Mouse (Mus musculus): Measurements from ENCODE around the gene Parp11. TPM values are rescaled to one million over a fixed set of nuclear protein-coding genes. Genes with fewer than 3 reads are reported as not detected.

Parp11 gene
- total RNA-seq, 2 experiments from 2014 or later: 11.0 to 25.2 TPM

DNA sequence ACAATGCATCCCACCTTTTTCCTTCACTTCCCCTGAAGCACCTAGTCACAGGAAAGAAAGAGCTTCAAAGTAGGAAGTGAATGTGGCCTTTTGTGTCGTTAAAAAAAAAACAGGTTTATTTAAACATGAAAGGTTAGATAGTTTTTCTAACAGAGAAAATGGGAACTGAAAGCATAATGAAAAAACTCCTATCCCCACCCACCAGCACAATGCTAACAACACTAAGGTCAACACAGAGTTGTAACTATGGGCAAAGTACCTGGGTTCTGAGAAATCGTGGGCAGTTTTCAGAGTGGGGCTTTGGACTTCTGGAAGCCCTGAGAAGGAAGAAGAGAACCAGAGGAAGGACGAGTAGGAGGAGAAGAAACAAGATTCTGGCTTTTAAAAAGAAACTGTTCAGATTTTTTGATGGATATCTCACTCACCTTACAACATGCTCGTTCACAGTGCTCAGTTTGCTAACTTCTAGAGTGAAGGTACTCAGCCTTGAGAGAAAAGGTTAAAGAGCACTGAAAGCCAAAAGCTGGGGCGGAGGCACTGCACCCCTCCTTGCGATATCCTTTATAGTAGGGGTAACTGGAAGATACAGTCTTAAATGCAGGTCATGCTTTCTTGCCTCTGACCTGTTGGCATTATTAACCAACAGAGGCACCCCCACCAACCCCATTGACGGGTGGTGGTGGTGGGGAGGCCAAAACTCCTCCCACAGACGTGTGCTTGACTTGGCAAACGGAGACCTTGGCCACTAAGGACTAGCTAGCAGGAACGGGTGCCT, 1.2 kb downstream of the Parp11 start:
- peak; percentile 62 for ATAC-seq (ENCODE audit: poor library complexity, severe bottlenecking)

DNA sequence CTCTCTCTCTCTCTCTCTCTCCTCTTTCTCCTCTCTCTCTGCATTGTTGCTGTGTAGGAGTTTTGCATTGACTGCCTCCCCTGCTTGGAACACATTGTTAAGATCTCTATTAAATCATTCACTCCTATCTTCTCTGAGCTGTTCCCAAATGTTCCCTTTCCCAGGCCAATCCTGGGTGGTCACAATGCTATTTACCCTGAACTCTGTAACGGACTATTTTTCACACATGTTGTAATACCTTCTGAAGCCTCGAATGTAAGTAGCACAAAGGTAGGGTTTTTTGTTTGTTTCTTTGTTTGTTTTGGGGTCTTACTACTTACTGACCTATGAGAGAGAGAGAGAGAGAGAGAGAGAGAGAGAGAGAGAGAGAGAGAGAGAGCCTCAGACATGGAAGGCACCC, 2.2 kb downstream of the Parp11 start:
- no peak for ATAC-seq (ENCODE audit: poor library complexity, severe bottlenecking)

DNA sequence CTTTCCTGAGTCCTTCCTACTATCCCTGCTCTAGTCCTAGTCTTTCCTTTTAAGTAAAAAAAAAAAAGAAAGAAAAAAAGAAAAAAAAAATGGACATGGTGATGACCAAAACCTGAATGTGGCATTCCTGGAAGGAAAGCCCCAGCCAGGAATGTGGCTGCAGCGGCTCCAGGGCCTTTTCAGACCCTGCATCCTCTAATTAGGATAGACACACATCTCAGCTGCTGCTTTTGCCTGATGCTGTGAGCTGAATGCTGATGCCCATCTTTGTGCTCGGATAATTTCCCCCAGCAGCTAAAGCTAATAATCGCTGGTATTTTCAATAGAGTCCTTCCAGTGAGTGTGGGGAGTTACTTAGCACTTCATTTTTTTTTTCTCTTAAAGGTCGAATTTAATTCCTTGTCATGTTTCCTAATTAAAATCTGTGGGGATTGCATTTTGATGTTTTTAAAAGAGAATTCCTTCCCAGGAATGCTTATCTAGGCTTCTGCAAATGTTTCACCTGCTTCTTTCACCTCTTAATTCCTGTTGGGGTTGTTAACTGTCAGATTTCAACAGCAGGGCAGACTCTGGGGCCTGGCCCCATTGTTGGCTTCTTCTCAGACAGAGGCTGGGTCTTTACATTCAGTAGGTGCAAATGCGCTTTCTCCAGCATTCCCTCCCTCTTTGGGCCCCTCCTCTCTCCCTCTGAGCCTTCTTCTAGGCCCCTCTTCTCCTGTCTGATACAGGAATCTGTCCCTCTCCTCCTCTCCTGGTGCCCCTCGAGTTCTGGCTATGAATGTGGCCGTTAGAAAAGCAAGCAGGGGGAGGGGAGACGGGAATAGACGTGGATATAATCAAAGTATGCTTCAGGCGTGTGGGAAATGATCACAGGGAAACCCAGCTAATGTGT, 3.1 kb downstream of the Parp11 start:
- no peak for ATAC-seq (ENCODE audit: poor library complexity, severe bottlenecking)

DNA sequence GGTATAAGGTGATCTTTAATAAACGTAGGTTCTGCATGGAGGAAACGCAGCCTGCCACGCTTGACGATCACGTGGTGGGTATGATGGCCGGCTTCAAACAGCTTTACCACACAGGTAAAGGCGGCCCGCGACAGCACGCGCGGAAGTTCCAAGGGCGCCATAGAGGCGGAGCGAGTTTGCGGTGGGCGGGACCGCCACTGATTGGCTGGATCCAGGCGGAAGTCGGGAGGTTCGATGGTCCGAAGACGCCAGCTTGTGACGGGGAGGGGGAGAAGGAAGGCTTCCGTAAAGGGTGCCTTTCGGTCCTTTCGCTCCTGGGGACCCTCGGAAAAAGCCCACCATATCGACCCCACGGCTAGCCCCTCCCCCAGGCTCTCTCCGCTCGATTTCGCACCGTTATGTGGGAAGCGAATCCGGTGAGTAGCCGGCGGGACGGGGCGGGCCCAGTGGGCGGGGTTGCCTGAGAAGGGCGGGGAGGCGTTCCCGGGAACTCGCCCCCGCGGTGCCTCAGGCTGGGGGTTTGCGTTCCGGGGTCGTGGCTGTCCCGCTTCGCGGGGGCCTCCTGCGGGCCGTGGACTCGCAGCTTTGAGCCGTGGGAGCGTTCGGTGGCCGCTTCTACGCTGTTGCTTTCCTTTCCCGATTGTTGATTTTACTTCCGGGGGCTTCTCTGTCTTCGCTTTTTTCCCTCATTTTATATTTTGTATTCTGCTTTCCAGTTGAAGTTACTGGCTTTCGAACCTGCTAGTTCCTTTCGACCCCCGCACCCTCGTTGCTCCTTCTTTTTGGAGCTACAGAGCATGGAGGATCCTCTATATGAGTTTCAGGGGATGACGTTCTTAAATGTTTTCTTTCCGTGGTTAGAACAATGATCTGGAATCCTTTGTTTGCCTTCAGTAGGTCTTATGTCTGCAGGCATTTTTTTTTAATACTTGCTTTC, 7.0 kb downstream of the Parp11 start:
- peak; percentile 99 for ATAC-seq (ENCODE audit: poor library complexity, severe bottlenecking)

DNA sequence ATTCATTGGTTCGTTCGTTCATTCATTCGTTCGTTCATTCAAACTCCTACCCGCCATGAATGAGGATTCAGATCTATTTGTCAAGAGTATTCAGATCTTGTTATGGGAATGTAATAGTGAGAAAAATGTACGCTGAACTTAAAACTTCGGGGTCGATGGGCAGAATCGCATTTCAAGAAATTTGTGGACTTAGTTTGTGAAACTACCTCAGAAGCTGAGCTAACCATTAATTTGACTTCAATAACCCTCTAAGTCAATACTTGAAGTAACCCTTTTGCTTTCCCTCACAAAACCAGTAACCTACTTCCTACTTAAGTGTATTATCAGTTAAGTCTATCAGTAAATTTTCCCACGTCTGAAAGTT, 7.7 kb downstream of the Parp11 start:
- no peak for ATAC-seq (ENCODE audit: poor library complexity, severe bottlenecking)

DNA sequence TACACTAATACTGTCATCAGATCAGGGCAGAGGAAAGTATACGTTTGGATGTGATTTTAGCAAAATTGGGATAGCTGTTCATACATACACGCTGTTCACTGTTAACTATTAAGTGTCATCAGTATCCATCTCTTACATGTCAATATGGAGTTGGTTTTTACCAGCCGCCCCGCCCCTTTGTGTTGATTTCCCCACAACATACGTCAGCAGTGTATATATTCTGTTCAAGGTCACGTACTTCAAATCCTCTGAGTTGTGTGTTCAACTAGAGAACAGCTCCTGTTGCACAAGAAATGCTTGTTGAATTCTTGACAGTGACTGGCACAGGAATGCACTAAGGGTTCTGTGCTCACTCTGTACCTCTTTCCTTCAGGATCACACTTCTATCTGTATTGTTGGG, 8.2 kb downstream of the Parp11 start:
- no peak for ATAC-seq (ENCODE audit: poor library complexity, severe bottlenecking)

DNA sequence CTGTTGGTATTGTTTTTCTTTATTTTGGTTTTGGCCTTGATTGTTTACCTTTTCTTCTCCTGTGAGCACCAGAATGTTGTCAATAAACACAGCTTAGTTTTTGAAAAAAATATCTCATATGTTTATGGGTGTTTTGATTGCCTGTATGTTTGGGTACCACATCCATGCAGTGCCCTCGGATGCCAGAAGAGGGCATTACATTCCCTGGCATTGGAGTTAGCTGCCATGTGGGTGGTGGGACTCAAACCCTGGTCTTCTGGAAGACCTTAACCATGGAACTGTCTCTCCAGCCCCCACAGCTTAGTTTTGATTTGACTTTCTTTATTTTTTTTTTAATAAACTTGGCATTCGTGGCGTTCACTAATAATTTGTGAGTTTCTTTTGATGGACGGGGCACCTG, 8.8 kb downstream of the Parp11 start:
- no peak for ATAC-seq (ENCODE audit: poor library complexity, severe bottlenecking)

DNA sequence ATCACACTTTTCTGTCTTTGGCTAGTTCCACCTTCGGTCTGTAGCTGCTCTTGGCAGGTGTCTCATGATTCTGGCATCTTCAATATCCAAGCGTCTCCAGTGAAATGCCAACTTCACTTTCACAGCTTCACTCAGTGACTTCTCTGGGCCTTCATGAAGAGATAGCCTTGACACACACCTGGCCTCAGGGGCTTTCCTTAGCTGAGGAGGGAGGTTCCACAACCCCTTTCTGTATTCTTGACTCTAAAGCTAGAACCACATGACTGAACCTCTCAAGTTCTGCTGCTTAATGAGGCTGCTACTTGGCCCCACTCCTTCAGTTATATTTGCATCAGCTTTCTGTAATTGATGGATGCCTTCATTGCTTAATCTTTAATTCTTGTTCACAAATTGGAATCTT, 10.1 kb downstream of the Parp11 start:
- ATAC-seq (ENCODE audit: poor library complexity, severe bottlenecking): no peak

DNA sequence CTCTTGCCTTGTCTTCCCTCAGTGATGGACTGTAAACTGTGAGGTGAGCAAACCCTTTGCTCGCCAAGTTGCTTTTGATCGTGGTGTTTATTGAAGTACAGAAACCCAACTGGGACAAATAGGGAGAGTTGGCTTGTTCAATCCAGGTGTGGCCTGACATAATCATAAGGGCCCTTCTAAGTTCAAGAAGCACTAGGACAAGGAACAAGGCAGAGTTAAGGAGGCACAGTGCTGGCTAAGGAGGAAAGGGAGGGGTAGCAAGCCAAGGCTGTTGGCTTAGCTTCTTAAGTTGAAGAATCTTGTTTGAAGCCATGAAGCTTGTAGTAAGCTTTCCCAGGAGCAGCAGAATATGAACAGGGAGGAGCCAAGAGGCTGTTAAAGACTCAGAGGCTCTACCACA, 13.1 kb downstream of the Parp11 start:
- ATAC-seq (ENCODE audit: poor library complexity, severe bottlenecking): no peak

DNA sequence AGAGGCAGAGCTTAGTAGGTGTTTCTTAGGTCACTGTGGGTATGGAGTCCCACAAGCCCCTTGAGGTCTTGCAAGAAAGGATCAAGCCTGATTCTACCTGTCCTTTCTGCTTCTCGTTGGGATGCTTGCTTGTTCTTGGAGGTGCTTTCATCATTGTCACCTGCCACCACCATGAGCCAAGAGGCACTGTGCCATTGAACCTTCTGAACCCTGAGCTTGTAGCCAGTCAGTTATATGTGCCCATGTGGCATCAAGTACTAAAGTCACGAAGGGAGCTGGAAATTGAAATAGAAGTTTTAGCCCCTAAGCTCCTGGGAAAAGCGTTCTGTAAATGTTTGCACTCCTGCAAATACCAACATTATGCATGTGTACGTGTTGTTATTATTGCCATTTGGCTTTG, 14.9 kb downstream of the Parp11 start:
- no peak for ATAC-seq (ENCODE audit: poor library complexity, severe bottlenecking)

DNA sequence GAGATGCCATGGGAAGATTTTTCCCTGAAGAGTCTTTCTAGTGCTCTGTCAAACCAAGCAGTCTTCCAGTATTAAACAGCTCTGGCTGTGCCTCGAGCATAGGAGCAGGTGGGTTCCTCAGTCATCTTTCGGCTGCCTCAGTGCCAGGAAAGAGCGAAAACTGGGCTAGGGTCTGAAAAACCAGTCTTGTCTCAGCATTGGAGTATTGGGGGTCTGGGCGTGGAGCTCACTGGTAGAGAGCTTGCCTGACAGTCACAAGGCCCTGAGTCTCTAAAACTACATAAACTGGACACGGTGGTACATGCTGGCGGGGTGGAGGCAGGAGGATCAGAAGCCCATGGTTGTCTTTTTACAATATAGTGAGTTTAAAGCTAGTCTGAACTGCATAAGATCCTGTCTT, 15.6 kb downstream of the Parp11 start:
- ATAC-seq (ENCODE audit: poor library complexity, severe bottlenecking): no peak

DNA sequence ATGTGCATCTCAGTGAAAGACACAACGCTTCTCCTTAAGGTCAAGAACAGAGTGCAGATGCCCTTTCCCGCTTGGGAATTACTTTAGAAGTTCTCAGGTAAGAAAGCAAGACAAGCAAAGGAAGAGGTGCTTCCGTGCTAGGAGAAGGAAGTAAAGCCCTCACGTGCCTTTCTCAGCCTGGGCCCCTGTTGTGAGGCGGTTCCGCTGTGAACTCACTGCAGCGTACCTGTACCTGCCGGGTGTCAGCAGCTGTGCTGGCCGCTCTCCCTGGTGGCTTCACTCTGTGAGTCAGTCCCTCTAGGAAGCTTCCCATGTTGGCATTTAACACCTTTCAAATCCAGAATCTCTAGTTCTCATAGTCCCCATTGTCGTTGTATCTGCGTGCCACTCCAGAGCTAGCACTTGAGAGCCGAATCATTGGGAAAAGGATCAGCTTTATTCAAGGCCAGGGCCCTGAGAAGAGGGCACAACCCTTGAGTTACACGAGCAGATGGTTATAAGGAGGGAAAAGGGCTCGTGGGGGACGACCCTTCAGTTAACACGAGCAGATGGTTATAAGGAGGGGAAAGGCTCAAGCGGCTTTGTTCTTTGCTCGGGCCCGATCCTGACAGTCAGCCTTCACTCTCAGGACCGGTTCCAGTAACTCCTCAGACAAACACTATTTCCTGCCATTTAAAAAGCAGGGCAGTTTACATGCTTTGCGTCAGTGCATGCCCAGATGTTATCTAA, 16.8 kb downstream of the Parp11 start:
- no peak for ATAC-seq (ENCODE audit: poor library complexity, severe bottlenecking)

DNA sequence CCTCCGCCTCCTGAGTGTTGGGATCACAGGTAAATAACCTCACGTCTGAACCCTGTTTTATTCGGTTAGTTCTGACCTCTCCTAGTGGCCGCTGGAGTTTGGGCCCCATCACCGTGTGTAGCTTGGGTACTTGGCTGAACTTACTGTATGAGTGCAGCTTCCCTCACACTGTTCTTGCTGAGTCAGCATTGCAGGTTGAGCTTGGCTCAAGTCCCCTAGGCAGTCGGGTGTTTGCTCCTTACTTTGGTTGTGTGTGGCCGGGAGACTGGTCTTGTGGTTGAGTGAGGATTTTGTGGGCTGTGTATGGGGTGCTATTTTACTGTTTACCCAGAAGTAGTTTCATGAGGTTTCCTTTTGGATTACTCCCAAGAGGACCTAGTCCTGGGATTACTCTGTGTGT, 17.9 kb downstream of the Parp11 start:
- no peak for ATAC-seq (ENCODE audit: poor library complexity, severe bottlenecking)

DNA sequence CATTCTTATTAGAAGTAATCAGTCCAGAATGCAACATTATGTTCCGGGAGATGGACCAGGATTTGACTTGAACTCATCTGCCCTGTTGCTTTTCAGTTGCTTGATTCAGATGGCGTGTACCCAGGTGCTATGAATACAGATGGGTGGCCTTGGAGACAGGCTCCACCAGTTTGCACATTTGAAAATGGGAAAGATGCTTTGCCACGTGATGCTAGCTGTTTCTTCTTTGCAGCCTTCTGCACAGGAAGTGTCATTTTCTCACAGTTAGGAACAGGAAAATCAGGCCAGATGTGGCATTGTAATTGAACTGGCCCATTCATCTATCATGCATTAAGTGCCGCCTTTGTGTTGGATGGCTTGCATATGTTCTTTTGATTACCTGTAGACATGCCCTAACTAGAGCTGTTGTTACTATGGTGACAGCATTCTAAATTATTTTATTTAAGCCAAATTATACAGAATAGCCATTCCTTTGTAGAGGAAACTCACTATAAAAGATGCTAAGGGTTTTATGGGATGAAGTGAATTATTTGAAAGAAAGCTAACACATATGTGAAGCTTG, 20.2 kb downstream of the Parp11 start:
- ATAC-seq (ENCODE audit: poor library complexity, severe bottlenecking): no peak

DNA sequence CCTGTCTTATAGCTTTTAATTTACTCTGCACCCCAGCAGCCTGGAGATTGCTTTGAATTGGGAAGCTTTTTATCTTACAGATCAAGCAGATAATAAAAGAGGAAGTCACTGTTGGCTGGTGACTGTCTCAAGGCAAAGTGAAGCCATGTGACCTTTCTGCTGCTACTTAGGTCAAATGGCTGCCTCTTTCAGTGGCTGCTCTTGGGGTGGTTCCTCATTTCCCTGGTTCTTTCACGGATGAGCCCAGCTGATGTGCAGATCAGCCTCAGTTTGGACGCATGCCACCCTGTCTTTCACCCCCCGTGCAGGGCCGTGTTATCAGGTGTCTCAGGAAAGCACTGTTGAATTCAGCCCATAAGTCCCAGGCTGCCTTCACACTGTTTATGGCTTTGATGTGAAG, 25.4 kb downstream of the Parp11 start:
- ATAC-seq (ENCODE audit: poor library complexity, severe bottlenecking): peak; percentile 97

DNA sequence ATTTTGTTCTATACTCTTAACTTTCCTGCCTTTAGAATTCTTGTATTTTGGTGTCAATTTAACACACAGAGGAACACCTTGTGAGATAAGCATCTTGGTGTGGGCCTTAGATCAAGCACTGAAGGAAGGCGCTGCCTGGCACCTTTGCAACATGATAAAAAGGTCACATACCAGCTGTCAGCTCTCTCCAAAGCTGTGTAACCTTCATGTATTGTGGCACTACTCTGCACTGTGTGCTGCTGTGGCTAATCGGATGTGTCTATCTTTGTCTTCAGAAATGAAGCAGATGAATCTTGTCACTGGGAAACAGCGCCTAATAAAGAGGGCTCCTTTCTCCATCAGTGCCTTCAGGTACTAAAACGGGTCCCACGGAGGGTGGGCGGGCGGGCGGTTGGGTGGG, 27.3 kb downstream of the Parp11 start:
- ATAC-seq (ENCODE audit: poor library complexity, severe bottlenecking): no peak

DNA sequence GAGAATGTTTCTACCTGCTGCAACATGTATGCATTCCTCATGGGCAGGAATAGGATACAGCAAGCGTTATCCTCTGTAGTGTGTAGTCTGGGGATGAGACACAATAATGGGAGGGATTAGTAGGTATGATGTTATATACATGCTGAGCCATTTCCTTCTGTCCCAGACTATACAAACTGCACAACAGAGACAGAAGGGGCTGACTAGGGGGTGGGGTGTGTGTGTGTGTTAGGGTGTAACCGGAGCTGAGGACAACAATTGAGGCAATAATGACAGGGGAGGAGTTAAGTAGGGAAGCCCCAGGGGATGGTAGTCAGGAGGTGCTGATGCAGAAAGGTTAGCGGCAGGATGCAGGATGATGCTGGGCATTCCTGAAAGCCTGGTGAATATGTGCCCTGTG, 28.6 kb downstream of the Parp11 start:
- no peak for ATAC-seq (ENCODE audit: poor library complexity, severe bottlenecking)

DNA sequence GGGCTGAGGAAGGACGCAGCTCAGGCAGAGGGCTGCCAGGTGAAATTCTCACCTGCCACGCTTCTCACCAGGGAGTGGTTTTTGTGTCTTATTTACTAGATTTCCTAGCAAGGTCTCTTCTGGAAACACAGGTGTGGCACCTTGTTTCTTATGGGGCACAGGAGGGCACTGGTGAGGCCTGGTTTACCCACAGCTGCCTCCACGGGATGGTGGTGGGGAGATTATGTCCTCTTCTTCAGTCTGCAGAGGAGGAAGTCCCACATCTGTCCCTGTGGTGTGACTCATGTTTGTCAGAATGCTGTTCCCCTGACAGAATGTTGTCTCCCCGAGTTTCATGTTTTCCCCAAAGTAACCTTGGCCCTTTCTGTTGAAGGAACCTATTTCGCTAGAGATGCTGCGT, 44.4 kb downstream of the Parp11 start:
- ATAC-seq (ENCODE audit: poor library complexity, severe bottlenecking): no peak

DNA sequence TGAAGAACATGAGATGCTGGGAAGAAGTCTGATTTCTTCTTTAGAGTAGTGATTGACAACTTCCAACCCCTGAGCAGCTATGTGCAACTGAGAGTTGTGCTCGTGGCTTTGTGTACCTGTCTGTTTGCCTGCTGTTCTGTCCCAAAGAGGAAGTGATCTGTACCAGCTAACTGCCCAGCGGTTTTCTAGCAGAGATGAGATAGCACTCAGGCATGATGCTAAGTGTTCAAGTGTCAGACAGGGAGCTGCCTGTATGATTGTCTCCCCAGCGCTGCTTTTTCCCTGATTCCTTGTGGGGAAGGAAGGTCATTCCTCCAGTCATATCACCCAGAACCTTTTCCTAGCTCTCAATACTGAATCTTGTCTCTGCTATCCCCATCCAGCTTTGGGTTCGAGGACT, 45.9 kb downstream of the Parp11 start:
- ATAC-seq (ENCODE audit: poor library complexity, severe bottlenecking): 0 out of 2 replicates have a peak, but pooled peaks have one; percentile 40

DNA sequence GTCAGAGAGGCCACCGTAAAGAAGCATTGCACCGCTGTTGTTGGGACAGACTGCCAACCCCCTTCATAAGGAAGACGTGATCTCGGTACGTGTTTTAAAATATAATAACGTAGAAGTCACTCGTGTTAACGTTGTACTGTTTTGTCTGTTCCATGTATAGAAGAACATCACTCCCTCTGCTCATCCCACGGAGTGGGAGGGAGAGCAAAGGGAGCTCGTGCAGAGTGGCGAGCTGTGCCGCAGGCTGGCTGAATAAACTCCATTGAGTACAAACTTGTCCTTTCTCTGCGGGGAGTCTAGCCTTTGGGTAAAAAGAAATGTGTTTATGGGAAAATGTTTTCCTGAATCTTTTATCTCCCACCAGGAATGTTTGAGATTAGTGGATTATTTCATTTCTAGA, 47.1 kb downstream of the Parp11 start:
- ATAC-seq (ENCODE audit: poor library complexity, severe bottlenecking): no peak

Data from megakaryocyte, adult 5-6 weeks (primary cell).